In genomic region chr11:109473171-109474085, GRCm38 (mm10) we compare ENCODE assay signal across 8 mouse cellular contexts. TPM values are rescaled to one million over a fixed set of nuclear protein-coding genes. Genes with fewer than 3 reads are reported as not detected.
DNase-seq lines count a peak whose midpoint lies in the region; ATAC-seq and TF ChIP-seq lines count a peak whose summit lies in the region.

Gene Arsg (plus strand): TSS chr11:109473374.
Gene Slc16a6 (minus strand): TSS chr11:109473598.

- H3K79me2 ChIP-seq in heart, adult 2 months (replicated peaks; ENCODE audit: control insufficient read depth, insufficient read depth, low read length), result no peaks in the 10 kb centered on the region

- intact Hi-C loops in heart, adult 2 months (cut with DNase I), result no loop called here

- no peak for TF ChIP-seq CTCF in heart, adult 2 months (IDR thresholded peaks at IDR 0.05)

- H3K27ac ChIP-seq in embryonic facial prominence, embryonic 12.5 days, result peak within 1 kb of the TSS; percentile 80
- H3K27ac ChIP-seq in heart, adult 2 months, result peak within 1 kb of the TSS; percentile 67
- H3K27ac ChIP-seq in limb, embryonic 13.5 days, result no peak within 1 kb of the TSS; the same call in 1 of the 2 replicates
- peak within 1 kb of the TSS; percentile 94 for H3K27ac ChIP-seq in midbrain, embryonic 15.5 days

- H3K4me2 ChIP-seq in embryonic facial prominence, embryonic 12.5 days (replicated peaks), result peak within 1 kb of the TSS; percentile 91
- H3K4me2 ChIP-seq in limb, embryonic 13.5 days (replicated peaks), result peak within 1 kb of the TSS; percentile 91
- peak within 1 kb of the TSS; percentile 74 for H3K4me2 ChIP-seq in midbrain, embryonic 15.5 days

- ATAC-seq in embryonic facial prominence, embryonic 12.5 days (ENCODE audit: insufficient number of reproducible peaks, insufficient read depth, low FRiP score, low TSS enrichment), result peak; percentile 77
- peak; percentile 89 for ATAC-seq in limb, embryonic 13.5 days (ENCODE audit: low FRiP score, low read depth)
- peak; percentile 90 for ATAC-seq in midbrain, embryonic 15.5 days (replicated peaks)

- H3K36me3 ChIP-seq in embryonic facial prominence, embryonic 12.5 days, result no peaks in the 10 kb centered on the region
- no peaks in the 10 kb centered on the region for H3K36me3 ChIP-seq in heart, adult 2 months (ENCODE audit: control insufficient read depth, insufficient read depth, low read length)
- H3K36me3 ChIP-seq in limb, embryonic 13.5 days, result no peaks in the 10 kb centered on the region
- H3K36me3 ChIP-seq in midbrain, embryonic 15.5 days (replicated peaks), result no peaks in the 10 kb centered on the region

- no peaks in the 10 kb centered on the region for H3K9me3 ChIP-seq in embryonic facial prominence, embryonic 12.5 days
- no peaks in the 10 kb centered on the region for H3K9me3 ChIP-seq in limb, embryonic 13.5 days
- no peaks in the 10 kb centered on the region for H3K9me3 ChIP-seq in midbrain, embryonic 15.5 days

- H3K4me3 ChIP-seq in embryonic facial prominence, embryonic 12.5 days, result peak within 1 kb of the TSS; percentile 70
- peak within 1 kb of the TSS; percentile 94 for H3K4me3 ChIP-seq in heart, adult 2 months
- H3K4me3 ChIP-seq in limb, embryonic 13.5 days, result peak within 1 kb of the TSS; percentile 74
- peak within 1 kb of the TSS; percentile 61 for H3K4me3 ChIP-seq in midbrain, embryonic 15.5 days

- H3K4me1 ChIP-seq in embryonic facial prominence, embryonic 12.5 days, result peaks cover 19% of the 10 kb centered on the region
- H3K4me1 ChIP-seq in heart, adult 2 months (ENCODE audit: control insufficient read depth, insufficient read depth, low read length), result no peaks in the 10 kb centered on the region
- peaks cover 16% of the 10 kb centered on the region for H3K4me1 ChIP-seq in limb, embryonic 13.5 days
- peaks cover 17% of the 10 kb centered on the region for H3K4me1 ChIP-seq in midbrain, embryonic 15.5 days

- 0 out of 2 replicates have a peak, but pooled peaks have one; percentile 21 for TF ChIP-seq POLR2A in heart, adult 2 months (IDR thresholded peaks at IDR 0.05; ENCODE audit: insufficient read depth, low read depth, low read length)

- H3K9ac ChIP-seq in embryonic facial prominence, embryonic 12.5 days, result peak within 1 kb of the TSS; percentile 84
- peak within 1 kb of the TSS; percentile 93 for H3K9ac ChIP-seq in heart, adult 2 months (ENCODE audit: low read depth, low read length)
- H3K9ac ChIP-seq in limb, embryonic 13.5 days, result peak within 1 kb of the TSS; percentile 82
- H3K9ac ChIP-seq in midbrain, embryonic 15.5 days, result peak within 1 kb of the TSS; percentile 77

- TF ChIP-seq EP300 in heart, adult 2 months (IDR thresholded peaks at IDR 0.05; ENCODE audit: insufficient read depth, low read depth, low read length), result no peak

- peak; percentile 44 for DNase-seq in 3T3-L1 (ENCODE audit: low read depth, low spot score)
- DNase-seq in adrenal gland, postnatal 36 days, result peak; percentile 83 to 84
- peak; percentile 77 to 86 for DNase-seq in heart, adult 2 months
- DNase-seq in kidney, adult 8-10 months, result peak; percentile 50 to 67
- peak; percentile 83 to 88 for DNase-seq in spleen, adult 18-20 months

- H3K27me3 ChIP-seq in embryonic facial prominence, embryonic 12.5 days, result peaks cover 22% of the 10 kb centered on the region
- no peaks in the 10 kb centered on the region for H3K27me3 ChIP-seq in heart, adult 2 months (ENCODE audit: control insufficient read depth, insufficient read depth, low read length)
- peaks cover 39% of the 10 kb centered on the region for H3K27me3 ChIP-seq in limb, embryonic 13.5 days
- peaks cover 9% of the 10 kb centered on the region for H3K27me3 ChIP-seq in midbrain, embryonic 15.5 days (replicated peaks)

- under 1% methylated on average over 97 of the region's 111 CpGs for WGBS in embryonic facial prominence, embryonic 12.5 days
- WGBS in heart, adult 2 months, result 1% methylated on average over 107 of the region's 111 CpGs
- under 1% methylated on average over 86 of the region's 111 CpGs for WGBS in limb, embryonic 13.5 days
- WGBS in midbrain, embryonic 15.5 days, result under 1% methylated on average over 98 of the region's 111 CpGs

RNA-seq across cellular contexts. Expression of gene Arsg, which starts in this region (rescaled TPM):
- total RNA-seq in adrenal gland, postnatal 36 days (2021), result 1 to 10 TPM; 5.3 to 7.1 TPM
- polyA plus RNA-seq in embryonic facial prominence, embryonic 12.5 days (2016; fragmentation: Nextera tagmentation; extraction: Ambion mirVana), result 2.4 and 2.7 TPM in 2 replicates
- total RNA-seq in heart, adult 2 months (2021), result 1 to 10 TPM; 1.2 to 1.3 TPM
- 1.5 and 1.8 TPM in 2 replicates for polyA plus RNA-seq in heart, adult 2 months (2012; rRNA removed)
- 4.1 and 4.2 TPM in 2 replicates for polyA plus RNA-seq in limb, embryonic 13.5 days (2015; fragmentation: Nextera tagmentation; extraction: Ambion mirVana)
- 3.7 and 5.0 TPM in 2 replicates for polyA plus RNA-seq in midbrain, embryonic 15.5 days (2015; fragmentation: Nextera tagmentation; extraction: Ambion mirVana)

RNA-seq across cellular contexts. Expression of gene Slc16a6, which starts in this region (rescaled TPM):
- total RNA-seq in adrenal gland, postnatal 36 days (2021), result 1 to 10 TPM in 1 of 2 experiments, under 1 TPM in 1; 0.43 to 1.5 TPM
- polyA plus RNA-seq in embryonic facial prominence, embryonic 12.5 days (2016; fragmentation: Nextera tagmentation; extraction: Ambion mirVana), result 3.5 and 3.7 TPM in 2 replicates
- total RNA-seq in heart, adult 2 months (2021), result 1 to 10 TPM; 4.9 to 8.2 TPM
- polyA plus RNA-seq in heart, adult 2 months (2012; rRNA removed), result 1.8 and 2.1 TPM in 2 replicates
- polyA plus RNA-seq in limb, embryonic 13.5 days (2015; fragmentation: Nextera tagmentation; extraction: Ambion mirVana), result 3.7 and 3.8 TPM in 2 replicates
- 4.1 and 4.3 TPM in 2 replicates for polyA plus RNA-seq in midbrain, embryonic 15.5 days (2015; fragmentation: Nextera tagmentation; extraction: Ambion mirVana)
